Mouse (Mus musculus) left cerebral cortex, adult 2 months (tissue): ENCODE measurements at regions not wholly inside any gene's neighbourhood (a gene's known extent, or its start where the extent isn't known, plus 50 kb on each side); places are given as distances from the start of the nearest gene placed in this dataset.
A peak's percentile ranks its signal among the peaks of the same experiment; 100 is the strongest.

ENCODE experiments used
- DNase-seq, 2 experiments: peaks; one replicate each; pipeline ENCODE4 v3.0.0; 2021 to 2022; ENCODE audit warnings: low spot score in 2 of 2, mixed read lengths in 1 of 2; ENCODE audit errors: extremely low spot score in 1 of 2
- H3K27ac ChIP-seq: fragments of 200-600 bp; 2 replicates; pipeline ENCODE4 v1.8.1; 2022
- H3K4me3 ChIP-seq: fragments of 200-600 bp; 2 replicates; pipeline ENCODE4 v1.8.1; 2022
- CTCF ChIP-seq: fragments of 200-600 bp; IDR thresholded peaks from 2 replicates; pipeline ENCODE4 v1.8.1; 2022; ENCODE audit warnings: antibody characterized with exemption, mild to moderate bottlenecking, moderate library complexity
- intact Hi-C: fragments of 180-260 bp; cut with DNase I; formaldehyde crosslinking; loops from one replicate; pipeline ENCODE4 v1.15.1; 2025

DNA sequence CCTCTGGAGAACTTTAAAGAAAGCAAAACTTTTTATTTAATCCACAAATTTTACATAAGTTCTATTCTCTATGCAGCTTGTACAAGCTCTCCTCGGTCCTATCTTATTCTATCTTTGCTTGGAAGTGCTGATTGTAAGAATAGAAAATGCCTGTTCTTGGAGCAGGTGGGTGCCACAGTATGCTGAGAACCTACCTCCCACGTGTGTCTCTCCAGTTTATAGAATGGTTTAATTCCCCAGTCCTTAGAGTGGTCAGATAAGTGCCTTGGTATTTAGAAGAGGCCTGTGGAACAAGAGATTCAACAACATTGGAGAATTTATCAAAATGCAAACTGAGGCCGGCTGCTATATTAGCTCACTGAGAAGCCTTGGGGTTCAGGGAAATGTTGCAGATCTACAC lies 639.2 kb upstream of the Zeb2 start:
- intact Hi-C loops = loop anchor here (2.0 to 5.0 kb wide), 3 partner anchors 134 to 644 kb away; no protein-coding TSS in a partner anchor
- Histone ChIP-seq H3K4me3 (no peak overlapping the region), H3K27ac (peak overlapping the region; percentile 54)
- DNase-seq = no peak
- no peak for TF ChIP-seq CTCF

- Histone ChIP-seq H3K4me3 (no peak overlapping the region), H3K27ac (no peak overlapping the region)
- DNase-seq = no peak
- intact Hi-C loops = no loop called here
- no peak for TF ChIP-seq CTCF
Measured at GRCm38 (mm10) chr2:45751746-45752145, 634.6 kb upstream of the Zeb2 start.

DNA sequence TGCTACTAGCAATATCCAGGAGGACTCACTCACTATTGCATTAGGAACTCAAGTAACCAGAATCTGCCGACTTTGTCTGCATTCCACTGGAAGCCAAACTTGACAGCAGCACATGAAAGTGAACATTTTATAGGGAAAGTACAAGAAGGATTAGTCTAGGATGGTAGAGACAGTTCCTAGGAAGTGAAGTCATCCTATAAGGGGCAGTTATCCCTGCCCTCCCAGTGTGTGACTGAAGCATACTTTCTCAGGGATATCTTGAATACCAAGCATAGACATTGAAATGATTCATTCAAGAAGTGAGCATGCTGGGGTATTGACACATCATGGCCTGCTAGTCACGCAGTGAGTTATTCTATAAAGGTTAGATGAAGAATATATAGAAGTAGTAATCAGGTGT lies 632.2 kb upstream of the Zeb2 start:
- TF ChIP-seq CTCF = no peak
- intact Hi-C loops = no loop called here
- Histone ChIP-seq H3K4me3 (no peak overlapping the region), H3K27ac (no peak overlapping the region)
- DNase-seq = no peak

DNA sequence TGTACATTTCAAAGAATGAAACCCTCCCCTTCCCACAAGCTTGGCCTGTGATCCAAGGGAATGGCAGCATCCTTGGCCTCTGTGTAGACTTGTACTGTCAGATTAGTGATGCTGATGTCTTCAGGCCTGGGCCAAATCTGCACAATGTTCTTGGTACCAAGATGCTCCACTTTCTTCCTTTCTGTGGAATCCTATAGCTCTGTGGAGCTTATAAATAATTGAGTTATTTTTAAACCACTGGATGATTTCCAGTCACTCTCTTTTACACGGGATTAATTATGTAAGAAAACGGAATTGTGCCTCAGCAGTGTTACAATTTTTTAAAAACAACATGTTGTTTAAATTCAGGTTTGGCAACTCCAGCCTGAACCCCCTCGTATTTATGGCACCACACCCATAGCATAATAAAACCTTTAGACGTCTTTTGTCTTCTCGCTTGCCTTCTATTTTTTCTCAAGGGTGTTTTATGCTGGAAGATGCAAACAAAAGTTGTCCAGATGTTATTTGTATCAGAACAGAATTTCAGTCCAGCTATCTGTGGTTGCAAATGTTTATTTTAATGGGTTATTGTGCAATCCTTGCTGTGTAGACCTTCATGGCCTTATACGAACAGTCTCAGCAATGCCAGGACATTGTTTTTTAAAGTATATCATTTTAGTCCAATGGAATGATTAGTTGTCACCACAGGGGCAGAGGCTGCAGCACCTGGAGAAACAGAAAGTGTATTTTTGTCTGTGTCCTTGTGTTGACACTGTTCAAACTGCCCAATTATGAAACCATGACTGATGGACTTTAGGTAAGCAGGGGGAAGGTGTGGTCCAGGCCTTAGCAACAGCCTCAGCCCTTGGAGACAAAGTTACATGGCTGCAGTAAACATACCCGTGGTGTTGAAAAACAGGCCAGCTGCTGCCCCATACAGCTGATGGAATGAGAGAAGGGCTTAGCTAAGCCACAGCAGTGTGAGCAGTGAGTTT lies 630.4 kb upstream of the Zeb2 start:
- TF ChIP-seq CTCF = no peak
- no peak for DNase-seq
- no peak overlapping the region for H3K27ac ChIP-seq
- intact Hi-C loops = no loop called here
- H3K4me3 ChIP-seq = no peak overlapping the region

GRCm38 (mm10) chr2:45746606-45747005 lies 629.4 kb upstream of the Zeb2 start:
- no peak for TF ChIP-seq CTCF
- intact Hi-C loops = no loop called here

DNA sequence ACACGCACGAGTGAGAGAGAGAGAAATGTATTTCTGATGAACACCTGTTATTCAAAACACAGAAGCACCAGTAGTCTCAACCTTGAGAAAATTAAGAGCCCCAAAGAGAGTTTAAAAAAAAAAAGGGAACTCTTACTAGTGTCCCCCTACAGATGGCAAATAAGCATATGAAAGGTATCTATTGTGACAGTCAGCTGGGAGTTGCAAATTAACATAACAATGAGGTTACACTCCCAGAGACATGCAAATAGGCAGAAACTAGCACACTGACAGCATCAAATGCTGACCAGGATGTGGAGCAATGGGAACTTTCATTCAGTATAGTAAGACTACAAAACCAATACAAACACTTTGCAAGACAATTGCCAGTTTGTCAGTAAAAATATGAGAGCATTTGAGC lies 619.1 kb upstream of the Zeb2 start:
- Histone ChIP-seq H3K27ac (no peak overlapping the region), H3K4me3 (no peak overlapping the region)
- DNase-seq = no peak
- intact Hi-C loops = no loop called here
- TF ChIP-seq CTCF = no peak

More at GRCm38 (mm10) chr2:45746606-45747005, 629.4 kb upstream of the Zeb2 start:
- DNase-seq = no peak
- Histone ChIP-seq H3K27ac (no peak overlapping the region), H3K4me3 (no peak overlapping the region)

DNA sequence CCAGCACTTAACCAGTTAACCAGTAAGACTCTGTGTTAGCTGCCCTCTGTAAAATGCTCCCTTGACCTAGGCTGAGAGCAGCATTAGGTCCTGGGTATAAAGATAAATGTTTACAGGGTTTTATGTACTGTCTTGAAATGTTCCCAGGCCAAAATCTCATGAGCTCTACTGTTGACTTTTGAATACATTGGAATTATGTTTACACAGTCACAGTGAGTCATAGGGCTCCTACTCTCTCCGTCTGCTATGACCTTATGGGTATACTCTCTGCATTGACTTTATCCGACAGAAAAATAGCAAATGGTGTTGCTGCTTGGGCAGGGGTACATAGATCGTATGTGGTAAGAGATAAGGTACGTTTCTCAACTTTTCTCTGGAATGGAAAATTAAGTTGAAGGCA lies 596.8 kb upstream of the Zeb2 start:
- no peak for DNase-seq
- H3K4me3 ChIP-seq = no peak overlapping the region
- H3K27ac ChIP-seq = no peak overlapping the region
- intact Hi-C loops = no loop called here
- TF ChIP-seq CTCF = no peak

GRCm38 (mm10) chr2:45707026-45707425 lies 589.8 kb upstream of the Zeb2 start:
- intact Hi-C loops = no loop called here
- no peak for TF ChIP-seq CTCF
- DNase-seq = no peak

GRCm38 (mm10) chr2:45702511-45702910 lies 585.3 kb upstream of the Zeb2 start:
- no peak for DNase-seq
- no peak overlapping the region for H3K4me3 ChIP-seq
- no peak for TF ChIP-seq CTCF
- no peak overlapping the region for H3K27ac ChIP-seq
- intact Hi-C loops = no loop called here

More at GRCm38 (mm10) chr2:45707026-45707425, 589.8 kb upstream of the Zeb2 start:
- H3K27ac ChIP-seq = no peak overlapping the region
- H3K4me3 ChIP-seq = no peak overlapping the region

GRCm38 (mm10) chr2:45700578-45700977 lies 583.4 kb upstream of the Zeb2 start:
- no peak overlapping the region for H3K4me3 ChIP-seq
- no peak overlapping the region for H3K27ac ChIP-seq
- no peak for DNase-seq
- intact Hi-C loops = no loop called here
- no peak for TF ChIP-seq CTCF

GRCm38 (mm10) chr2:45693291-45694020 lies 576.3 kb upstream of the Zeb2 start:
- no peak for TF ChIP-seq CTCF
- Histone ChIP-seq H3K27ac (no peak overlapping the region), H3K4me3 (no peak overlapping the region)
- no peak for DNase-seq
- intact Hi-C loops = no loop called here

- Histone ChIP-seq H3K27ac (no peak overlapping the region), H3K4me3 (no peak overlapping the region)
- DNase-seq = no peak
- intact Hi-C loops = no loop called here
- no peak for TF ChIP-seq CTCF
Measured at GRCm38 (mm10) chr2:45692819-45693218, 575.6 kb upstream of the Zeb2 start.
